Mouse (Mus musculus) ES-E14 (cell line): ENCODE measurements around the gene Mtcl1. TPM values are rescaled to one million over a fixed set of nuclear protein-coding genes. Genes with fewer than 3 reads are reported as not detected.

ENCODE experiments used
- DNase-seq: peaks from one replicate; pipeline ENCODE4 v3.0.0-alpha.2; 2013; ENCODE audit warnings: low read depth, low spot score
- H3K27ac ChIP-seq: 2 replicates; pipeline ENCODE4 v1.5.1; 2012; ENCODE audit warnings: low read depth, mild to moderate bottlenecking, low read length, moderate library complexity, mixed read lengths; ENCODE audit not compliant: poor library complexity, insufficient read depth, severe bottlenecking
- H3K36me3 ChIP-seq: 2 replicates; pipeline ENCODE4 v1.6.1; 2012; ENCODE audit warnings: mild to moderate bottlenecking, low read length, moderate library complexity, mixed read lengths; ENCODE audit not compliant: control insufficient read depth, poor library complexity, insufficient read depth, severe bottlenecking
- H3K4me1 ChIP-seq, 2 experiments: fragments of 150-350 bp in 1 of 2; sonication (generic) in 1 of 2; 2 replicates each; pipeline ENCODE4 v1.6.1; 2012; ENCODE audit warnings: low read length in 2 of 2, mild to moderate bottlenecking in 1 of 2, mixed read lengths in 1 of 2; ENCODE audit not compliant: control insufficient read depth in 2 of 2, insufficient read depth in 2 of 2, poor library complexity in 1 of 2
- H3K4me3 ChIP-seq, 2 experiments: fragments of 150-350 bp in 1 of 2; sonication (generic) in 1 of 2; 2 replicates each; pipeline ENCODE4 v1.5.1; 2012; ENCODE audit warnings: low read length in 2 of 2, low read depth in 1 of 2, mild to moderate bottlenecking in 1 of 2, mixed read lengths in 1 of 2; ENCODE audit not compliant: insufficient read depth in 1 of 2, poor library complexity in 1 of 2, severe bottlenecking in 1 of 2
- H3K9ac ChIP-seq: 2 replicates; pipeline ENCODE4 v1.6.1; 2012; ENCODE audit warnings: low read depth, mild to moderate bottlenecking, low read length, mixed read lengths; ENCODE audit not compliant: poor library complexity, insufficient read depth, severe bottlenecking
- H3K9me3 ChIP-seq: fragments of 150-350 bp; sonication (generic); 2 replicates; pipeline ENCODE4 v1.6.1; 2012; ENCODE audit warnings: low read depth, mild to moderate bottlenecking, low read length; ENCODE audit not compliant: control insufficient read depth, insufficient read depth
- CHD2 ChIP-seq: IDR thresholded peaks from 2 replicates; pipeline ENCODE4 v1.6.1; 2014; ENCODE audit warnings: mild to moderate bottlenecking, low read depth, low read length, inconsistent platforms
- HCFC1 ChIP-seq: IDR thresholded peaks from 2 replicates; pipeline ENCODE4 v1.6.1; 2012; ENCODE audit warnings: low read length, inconsistent platforms, borderline replicate concordance; ENCODE audit not compliant: insufficient read depth
- MAFK ChIP-seq: IDR thresholded peaks from 2 replicates; pipeline ENCODE4 v1.6.1; 2014; ENCODE audit warnings: mild to moderate bottlenecking, low read depth, low read length, inconsistent platforms; ENCODE audit not compliant: insufficient read depth
- ZC3H11A ChIP-seq: IDR thresholded peaks from 2 replicates; pipeline ENCODE4 v1.6.1; 2012; ENCODE audit warnings: low read depth, mild to moderate bottlenecking, inconsistent platforms, low read length, borderline replicate concordance
- ZNF384 ChIP-seq: IDR thresholded peaks from 2 replicates; pipeline ENCODE4 v1.6.1; 2012; ENCODE audit warnings: low read depth, low read length, inconsistent platforms
- in situ Hi-C, 2 experiments: fragments of 600-800 bp; cut with MboI; formaldehyde crosslinking; loops; one replicate each; pipeline ENCODE4 v1.15.1; 2025; ENCODE audit warnings: low sequenced_read_pairs in 2 of 2, inconsistent platforms in 1 of 2; ENCODE audit not compliant: unreplicated experiment in 2 of 2
- total RNA-seq: library from RNA; depleted of rRNA; stranded (reverse); fragments of 300-350 nt; gene quantifications from 2 replicates; pipeline ENCODE4 v1.2.3, GENCODE M21; 2012

The Mtcl1 gene
- total RNA-seq, 1 experiment, result 75.8 TPM

GRCm38 (mm10) chr17:66301906-66302305 is 147.6 kb downstream of the Mtcl1 start:
- no peaks in the 10 kb centered on the region for H3K36me3 ChIP-seq
- no peak for DNase-seq
- in situ Hi-C loops, result no loop called here
- peaks cover 4 to 6% of the 10 kb centered on the region in 2 experiments; a peak in 3 of 4 replicates for H3K4me1 ChIP-seq
- H3K9ac ChIP-seq, result no peak overlapping the region; the same call in 1 of the 2 replicates
- TF ChIP-seq ZNF384 (no peak), CHD2 (no peak), HCFC1 (no peak), ZC3H11A (no peak), MAFK (no peak)
- H3K9me3 ChIP-seq, result no peaks in the 10 kb centered on the region
- H3K27ac ChIP-seq, result peak overlapping the region; percentile 74
- H3K4me3 ChIP-seq, result no peak overlapping the region

GRCm38 (mm10) chr17:66301267-66301666 is 148.3 kb downstream of the Mtcl1 start:
- peak; percentile 67 for DNase-seq
- Histone ChIP-seq H3K36me3 (no peaks in the 10 kb centered on the region), H3K4me1 (peaks cover 4 to 6% of the 10 kb centered on the region in 2 experiments; a peak in 3 of 4 replicates), H3K27ac (peak overlapping the region; percentile 74; the same call in 1 of the 2 replicates), H3K4me3 (no peak overlapping the region), H3K9ac (no peak overlapping the region), H3K9me3 (no peaks in the 10 kb centered on the region)
- TF ChIP-seq ZNF384, result peak; percentile 95
- no peak for TF ChIP-seq HCFC1
- no peak for TF ChIP-seq ZC3H11A
- TF ChIP-seq CHD2, result no peak
- TF ChIP-seq MAFK, result no peak
- in situ Hi-C loops, result no loop called here

GRCm38 (mm10) chr17:66297721-66298120 is 151.8 kb downstream of the Mtcl1 start:
- no peaks in the 10 kb centered on the region for H3K36me3 ChIP-seq
- no peak for DNase-seq
- no peak for TF ChIP-seq ZNF384
- TF ChIP-seq HCFC1, result no peak
- no peak for TF ChIP-seq ZC3H11A
- TF ChIP-seq CHD2, result no peak
- TF ChIP-seq MAFK, result no peak
- H3K4me3 ChIP-seq, result no peak overlapping the region
- H3K9me3 ChIP-seq, result no peaks in the 10 kb centered on the region
- peaks cover 4 to 6% of the 10 kb centered on the region in 2 experiments; a peak in 3 of 4 replicates for H3K4me1 ChIP-seq
- no peak overlapping the region for H3K27ac ChIP-seq
- in situ Hi-C loops, result no loop called here
- H3K9ac ChIP-seq, result no peak overlapping the region

GRCm38 (mm10) chr17:66293581-66293980 is 156.0 kb downstream of the Mtcl1 start:
- H3K36me3 ChIP-seq, result no peaks in the 10 kb centered on the region
- DNase-seq, result no peak
- in situ Hi-C loops, result no loop called here
- H3K9me3 ChIP-seq, result no peaks in the 10 kb centered on the region
- H3K27ac ChIP-seq, result no peak overlapping the region
- no peak for TF ChIP-seq CHD2
- TF ChIP-seq ZNF384, result no peak
- no peak for TF ChIP-seq ZC3H11A
- no peak for TF ChIP-seq MAFK
- TF ChIP-seq HCFC1, result no peak
- peaks cover 0 to 2% of the 10 kb centered on the region in 2 experiments; a peak in 1 of 4 replicates for H3K4me1 ChIP-seq
- no peak overlapping the region for H3K9ac ChIP-seq
- no peak overlapping the region for H3K4me3 ChIP-seq
